Mouse (Mus musculus): ENCODE data around the gene Hist1h3c.

The Hist1h3c gene

DNA sequence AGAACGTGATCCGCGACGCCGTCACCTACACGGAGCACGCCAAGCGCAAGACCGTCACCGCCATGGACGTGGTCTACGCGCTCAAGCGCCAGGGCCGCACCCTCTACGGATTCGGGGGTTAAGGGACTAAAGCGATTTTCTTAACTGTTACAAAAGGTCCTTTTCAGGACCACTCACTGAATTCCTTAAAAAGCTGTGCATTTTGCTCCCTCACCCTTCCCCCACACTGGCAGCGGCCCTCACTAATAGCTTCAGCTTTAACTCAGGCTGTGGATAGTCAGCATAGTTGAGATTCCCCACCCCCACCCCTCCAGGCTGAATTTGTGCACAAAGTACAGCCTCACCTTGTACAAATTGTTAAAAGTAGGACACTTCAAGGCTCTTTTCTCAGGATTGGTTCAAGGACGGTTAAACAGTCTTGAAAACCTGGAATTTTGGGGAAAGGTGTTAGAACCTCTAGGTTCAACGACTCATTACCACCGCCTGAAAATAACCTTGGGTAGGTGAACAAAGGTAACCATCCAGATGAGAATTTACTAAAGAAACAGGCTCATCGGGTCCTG lies 11.9 kb upstream of the Hist1h3c start:
- DNase-seq: peak; percentile 66

DNA sequence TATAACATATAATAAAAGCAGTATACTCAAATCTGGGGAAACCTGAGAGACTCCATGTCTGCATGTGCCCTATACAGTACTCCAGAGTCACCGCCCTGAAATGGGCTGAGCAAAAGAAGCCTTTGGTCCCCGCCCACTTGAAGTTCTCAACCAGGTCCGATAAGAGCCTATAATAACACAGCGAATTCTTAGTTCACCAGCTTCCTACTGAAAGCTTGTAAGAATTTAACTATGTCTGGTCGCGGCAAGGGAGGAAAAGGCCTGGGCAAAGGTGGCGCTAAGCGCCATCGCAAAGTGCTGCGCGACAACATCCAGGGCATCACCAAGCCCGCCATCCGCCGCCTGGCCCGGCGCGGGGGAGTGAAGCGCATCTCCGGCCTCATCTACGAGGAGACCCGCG lies 11.4 kb upstream of the Hist1h3c start, which contains the start of gene Hist1h4b:
Gene Hist1h4b (plus strand): TSS at position 224 of the 400 bp plus-strand sequence.
- DNase-seq: peak; percentile 96

DNA sequence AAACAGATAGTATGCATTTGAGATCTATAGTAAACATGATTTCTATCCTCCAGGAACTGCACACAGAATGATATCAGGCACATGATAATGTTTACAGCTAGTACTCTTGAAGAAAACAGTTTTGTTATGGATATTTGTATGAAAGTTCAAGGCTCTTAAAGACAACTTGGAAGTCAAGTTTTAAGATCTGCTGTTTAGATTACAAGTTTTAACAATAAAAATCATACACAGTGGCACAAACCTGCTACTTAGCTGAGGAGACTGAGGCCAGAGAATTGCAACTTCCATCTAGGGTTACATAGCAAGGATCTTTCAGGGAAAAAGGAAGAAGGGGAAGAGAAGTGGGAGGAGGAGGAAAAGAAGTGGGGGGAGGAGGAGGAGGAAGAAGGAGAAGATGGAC lies 9.6 kb upstream of the Hist1h3c start:
- DNase-seq: no peak

DNA sequence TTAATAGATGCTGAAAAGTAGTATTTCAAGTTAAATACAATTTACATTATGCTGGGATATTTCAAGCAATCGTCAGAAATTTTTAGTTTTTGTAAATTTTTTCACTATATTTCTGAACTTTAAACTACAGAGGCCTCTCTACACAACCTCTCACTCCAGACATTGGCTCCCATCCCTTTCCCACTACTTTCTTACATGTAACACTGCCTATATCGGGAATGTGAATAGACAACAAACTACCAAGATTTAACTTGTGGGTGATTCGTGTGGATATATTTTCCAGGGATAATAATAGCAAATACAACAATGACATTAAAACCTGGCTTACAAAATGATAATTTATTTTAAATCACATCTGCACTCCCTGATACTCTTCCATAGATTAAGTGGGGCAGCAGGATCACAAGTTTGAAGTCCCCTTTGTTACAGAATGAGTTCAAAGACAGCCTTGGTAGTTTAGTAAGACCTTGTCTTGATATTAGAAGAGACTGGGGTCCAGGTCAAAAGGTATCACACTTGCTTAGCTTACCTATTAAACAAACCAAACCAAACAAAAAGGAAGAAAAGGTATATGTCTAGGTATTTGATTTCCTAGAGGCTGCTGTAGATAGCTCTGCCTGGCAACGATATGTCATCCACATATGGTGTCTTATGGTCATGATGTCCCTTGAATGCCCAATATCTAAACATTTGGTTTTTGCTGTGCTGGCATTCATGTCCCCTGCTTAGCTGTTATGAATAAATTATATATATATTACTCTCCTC lies 8.1 kb upstream of the Hist1h3c start:
- no peak for DNase-seq

DNA sequence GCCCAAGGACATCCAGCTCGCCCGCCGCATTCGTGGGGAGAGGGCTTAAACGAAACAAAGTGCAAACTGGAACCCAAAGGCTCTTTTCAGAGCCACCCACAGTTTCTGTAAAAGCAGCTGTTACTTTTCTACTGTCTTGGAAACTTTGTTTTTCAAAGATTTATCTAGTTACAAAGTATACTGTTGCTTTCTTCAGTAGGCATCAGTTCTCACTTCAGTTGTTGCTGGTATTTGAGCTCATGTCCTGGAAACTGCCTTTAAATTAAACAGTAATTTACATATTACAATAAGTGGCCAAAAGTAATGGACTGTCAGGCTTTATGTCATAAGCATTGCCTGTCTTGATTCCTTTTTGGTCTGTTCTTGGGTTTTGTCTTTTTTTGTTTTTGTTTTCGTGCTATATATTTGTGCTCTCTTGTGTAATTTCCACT lies 7.4 kb upstream of the Hist1h3c start:
- peak; percentile 37 for DNase-seq

DNA sequence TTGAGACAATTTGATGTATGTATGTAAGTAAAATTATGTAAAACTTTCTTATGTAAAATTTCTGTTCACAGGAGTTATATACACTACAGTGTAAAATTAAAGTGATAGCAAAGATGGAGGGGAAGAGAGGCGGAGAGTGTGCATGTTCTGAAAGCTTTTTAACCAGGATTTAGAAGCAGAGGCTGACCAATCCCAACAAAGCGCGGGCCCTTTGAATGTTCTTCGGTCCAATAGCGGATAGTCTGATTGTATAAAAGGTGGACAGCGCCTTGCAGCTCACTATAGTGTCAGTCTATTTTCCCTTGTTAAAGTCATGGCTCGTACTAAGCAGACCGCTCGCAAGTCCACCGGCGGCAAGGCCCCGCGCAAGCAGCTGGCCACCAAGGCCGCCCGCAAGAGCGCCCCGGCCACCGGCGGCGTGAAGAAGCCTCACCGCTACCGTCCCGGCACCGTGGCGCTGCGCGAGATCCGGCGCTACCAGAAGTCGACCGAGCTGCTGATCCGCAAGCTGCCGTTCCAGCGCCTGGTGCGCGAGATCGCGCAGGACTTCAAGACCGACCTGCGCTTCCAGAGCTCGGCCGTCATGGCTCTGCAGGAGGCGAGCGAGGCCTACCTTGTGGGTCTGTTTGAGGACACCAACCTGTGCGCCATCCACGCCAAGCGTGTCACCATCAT lies 6.8 kb upstream of the Hist1h3c start, which contains the start of gene Hist1h3b:
Gene Hist1h3b (plus strand): TSS at position 201 of the 675 bp plus-strand sequence.
- DNase-seq: peak; percentile 96

DNA sequence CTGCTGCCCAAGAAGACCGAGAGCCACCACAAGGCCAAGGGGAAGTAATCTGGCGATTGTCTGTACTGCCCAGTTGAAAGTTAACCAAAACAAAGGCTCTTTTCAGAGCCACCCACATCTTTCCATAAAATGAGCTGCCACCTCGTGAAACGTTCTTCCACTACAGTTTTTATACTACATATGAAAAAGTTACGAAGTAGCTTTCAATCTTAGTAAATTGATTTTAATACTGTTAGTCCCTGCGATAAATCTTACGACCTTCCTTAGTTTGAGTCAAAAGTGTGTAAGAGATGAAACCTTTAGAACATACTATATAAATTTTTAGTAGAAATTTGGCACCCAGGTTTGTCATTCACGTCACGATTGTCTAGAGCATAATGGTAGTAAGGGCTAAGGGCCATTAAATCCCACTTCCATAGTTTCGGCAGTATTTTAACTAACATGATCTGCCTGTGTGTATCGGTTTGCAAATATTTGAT lies 6.1 kb upstream of the Hist1h3c start:
- DNase-seq: peak; percentile 58

DNA sequence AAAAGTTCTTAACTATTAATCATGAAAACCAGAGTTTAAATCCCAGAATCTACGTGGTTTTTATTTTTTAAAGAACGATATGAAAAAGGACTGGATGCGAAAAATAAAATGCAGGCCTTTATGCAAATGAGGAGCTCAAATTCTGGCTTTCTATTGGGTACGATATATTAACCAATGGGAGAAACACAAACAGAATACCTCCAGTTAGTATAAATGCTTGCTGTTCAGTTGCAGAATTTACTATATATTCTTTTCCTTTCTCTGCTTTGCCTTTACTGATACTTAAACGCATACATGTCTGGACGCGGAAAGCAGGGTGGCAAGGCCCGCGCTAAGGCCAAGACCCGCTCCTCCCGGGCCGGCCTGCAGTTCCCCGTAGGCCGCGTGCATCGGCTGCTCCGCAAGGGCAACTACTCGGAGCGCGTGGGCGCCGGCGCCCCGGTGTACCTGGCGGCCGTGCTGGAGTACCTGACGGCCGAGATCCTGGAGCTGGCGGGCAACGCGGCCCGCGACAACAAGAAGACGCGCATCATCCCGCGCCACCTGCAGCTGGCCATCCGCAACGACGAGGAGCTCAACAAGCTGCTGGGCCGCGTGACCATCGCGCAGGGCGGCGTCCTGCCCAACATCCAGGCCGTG lies 5.6 kb upstream of the Hist1h3c start, which contains the start of gene Hist1h2ab:
Gene Hist1h2ab (plus strand): TSS at position 288 of the 639 bp plus-strand sequence.
- DNase-seq: peak; percentile 88

DNA sequence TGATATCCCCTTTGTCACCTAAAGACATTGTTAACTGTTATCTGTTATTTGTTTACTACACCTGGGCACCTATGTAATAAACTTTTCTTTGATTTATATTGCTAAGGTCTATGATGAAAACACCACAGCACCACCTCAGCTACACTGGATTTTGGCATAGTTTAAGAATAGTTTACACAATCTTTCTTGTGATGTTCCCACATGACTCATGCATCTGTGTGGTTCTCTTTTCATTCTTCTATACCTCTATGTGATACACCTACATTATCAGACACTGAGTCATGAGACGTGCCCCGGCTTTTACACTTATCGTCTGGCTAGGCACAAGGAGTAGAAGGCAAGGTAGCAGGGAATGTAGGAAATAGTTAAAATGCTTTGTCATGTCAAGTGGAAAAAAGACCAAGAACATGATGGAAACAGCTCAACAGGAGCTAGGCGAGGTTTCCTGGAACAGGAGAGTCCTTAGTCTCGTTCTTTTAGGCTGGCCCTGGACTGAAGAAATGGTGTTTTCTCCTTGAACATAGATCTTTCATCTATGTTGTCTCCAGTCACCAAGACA lies 4.2 kb upstream of the Hist1h3c start:
- no peak for DNase-seq

DNA sequence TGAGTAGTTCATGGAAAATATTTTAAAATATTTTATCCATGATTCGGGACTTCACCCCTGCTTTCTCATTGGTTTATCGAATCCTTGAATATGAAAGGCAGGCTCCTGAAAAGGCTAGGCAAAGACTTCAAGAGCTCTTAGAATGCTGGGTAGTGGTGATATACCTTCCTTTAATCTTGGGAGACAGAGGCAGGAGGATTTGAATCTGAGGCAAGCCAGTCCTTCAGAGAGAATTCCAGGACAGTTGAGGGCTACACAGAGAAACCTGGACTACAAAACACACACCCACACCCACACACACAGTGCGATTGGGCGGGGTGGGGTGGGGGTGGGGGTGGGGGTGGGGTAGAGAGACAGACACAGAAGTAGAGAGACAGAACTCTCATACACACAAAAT lies 2.5 kb upstream of the Hist1h3c start:
- peak; percentile 58 for DNase-seq

DNA sequence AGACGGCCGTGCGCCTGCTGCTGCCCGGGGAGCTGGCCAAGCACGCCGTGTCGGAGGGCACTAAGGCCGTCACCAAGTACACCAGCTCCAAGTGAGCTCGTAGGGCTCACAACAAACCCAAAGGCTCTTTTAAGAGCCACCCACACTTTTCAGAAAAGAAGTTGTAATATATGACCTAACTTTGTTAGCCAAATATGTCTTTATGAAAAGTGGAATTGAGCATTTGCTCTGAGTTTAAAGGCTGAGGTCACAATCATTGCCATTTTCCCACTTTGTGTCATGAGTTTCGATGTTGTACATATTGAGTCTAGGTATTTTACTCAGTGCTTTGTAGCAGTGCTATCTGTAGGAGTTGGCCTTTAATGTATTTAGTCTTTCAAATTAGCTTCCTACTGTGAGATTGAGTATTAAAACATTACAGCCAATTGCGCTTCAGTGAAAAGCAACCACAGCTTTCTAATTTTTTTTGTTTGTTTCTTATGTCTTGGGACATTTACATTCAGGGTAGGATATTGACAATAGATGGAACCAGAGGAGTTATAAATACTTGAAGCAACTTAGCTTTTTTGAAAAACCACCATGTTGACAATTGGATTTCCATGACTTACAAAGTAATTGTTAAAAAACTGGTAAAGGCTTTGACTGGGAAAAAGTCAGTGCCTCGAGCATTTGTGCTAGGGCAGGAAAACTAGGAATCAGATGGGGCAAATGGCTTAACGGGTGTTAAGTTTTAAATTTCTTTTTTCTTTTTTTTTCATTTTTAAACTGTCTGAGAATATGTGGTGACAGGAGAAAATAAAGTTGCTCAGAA lies 1.9 kb upstream of the Hist1h3c start:
- peak; percentile 60 for DNase-seq

DNA sequence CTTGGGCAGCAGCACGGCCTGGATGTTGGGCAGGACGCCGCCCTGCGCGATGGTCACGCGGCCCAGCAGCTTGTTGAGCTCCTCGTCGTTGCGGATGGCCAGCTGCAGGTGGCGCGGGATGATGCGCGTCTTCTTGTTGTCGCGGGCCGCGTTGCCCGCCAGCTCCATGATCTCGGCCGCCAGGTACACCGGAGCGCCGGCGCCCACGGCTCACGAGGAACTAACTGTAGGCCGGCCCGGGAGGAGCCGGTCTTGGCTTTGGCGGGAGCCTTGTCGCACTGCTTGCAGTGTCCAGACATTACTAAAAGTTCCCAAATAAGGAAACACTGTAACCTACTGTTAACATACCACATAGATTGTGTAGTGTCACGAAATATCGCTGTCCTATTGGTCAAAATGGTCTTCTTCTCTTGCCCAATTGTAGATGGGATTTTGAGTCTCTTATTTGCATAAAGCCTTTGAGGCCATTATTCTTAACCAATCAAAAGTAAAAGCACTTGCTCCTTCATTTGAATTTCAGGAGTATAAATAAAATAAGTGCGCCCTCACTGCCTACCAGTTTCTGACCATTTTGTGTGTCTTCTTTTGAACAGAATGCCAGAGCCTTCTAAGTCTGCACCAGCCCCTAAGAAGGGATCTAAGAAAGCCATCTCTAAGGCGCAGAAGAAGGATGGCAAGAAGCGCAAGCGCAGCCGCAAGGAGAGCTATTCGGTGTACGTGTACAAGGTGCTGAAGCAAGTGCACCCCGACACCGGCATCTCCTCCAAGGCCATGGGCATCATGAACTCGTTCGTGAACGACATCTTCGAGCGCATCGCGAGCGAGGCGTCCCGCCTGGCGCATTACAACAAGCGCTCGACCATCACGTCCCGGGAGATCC lies 1.0 kb upstream of the Hist1h3c start, which contains the start of gene Hist1h2bb:
Gene Hist1h2bb (plus strand): TSS at position 534 of the 880 bp plus-strand sequence.
- DNase-seq: peak; percentile 92

DNA sequence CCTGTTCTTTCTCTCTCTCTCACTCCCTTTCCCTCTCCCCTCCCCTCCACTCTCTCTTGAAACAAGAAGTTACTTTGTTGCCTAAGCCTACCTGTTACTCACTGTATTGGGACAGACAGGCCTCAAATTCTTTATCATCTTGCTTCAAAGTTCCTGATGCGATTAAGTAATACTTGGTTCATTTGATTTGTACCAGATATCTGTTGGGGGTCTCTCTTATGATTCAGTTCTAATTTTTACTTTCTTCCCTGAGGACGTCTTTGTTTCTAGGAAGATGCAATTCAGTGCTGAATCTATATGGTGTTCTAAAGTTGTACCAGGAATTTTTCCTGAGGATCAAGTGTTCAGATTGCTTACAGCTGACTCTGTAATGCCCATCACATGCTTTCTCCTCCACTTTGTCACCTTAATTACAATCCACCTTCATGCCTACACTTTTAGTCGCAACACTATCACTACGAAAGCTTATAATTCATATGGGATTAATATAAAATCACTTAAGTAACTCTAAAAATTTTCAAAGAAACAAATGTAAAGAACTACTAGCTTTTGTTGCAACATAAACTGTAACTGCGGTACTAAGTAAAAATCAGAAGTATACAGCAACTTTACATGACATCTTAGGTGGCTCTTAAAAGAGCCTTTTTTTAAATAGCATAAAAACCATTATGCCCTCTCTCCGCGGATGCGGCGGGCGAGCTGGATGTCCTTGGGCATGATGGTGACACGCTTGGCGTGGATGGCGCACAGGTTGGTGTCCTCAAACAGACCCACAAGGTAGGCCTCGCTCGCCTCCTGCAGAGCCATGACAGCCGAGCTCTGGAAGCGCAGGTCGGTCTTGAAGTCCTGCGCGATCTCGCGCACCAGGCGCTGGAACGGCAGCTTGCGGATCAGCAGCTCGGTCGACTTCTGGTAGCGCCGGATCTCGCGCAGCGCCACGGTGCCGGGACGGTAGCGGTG lies 701 bp downstream of the Hist1h3c start:
- peak; percentile 47 for DNase-seq

DNA sequence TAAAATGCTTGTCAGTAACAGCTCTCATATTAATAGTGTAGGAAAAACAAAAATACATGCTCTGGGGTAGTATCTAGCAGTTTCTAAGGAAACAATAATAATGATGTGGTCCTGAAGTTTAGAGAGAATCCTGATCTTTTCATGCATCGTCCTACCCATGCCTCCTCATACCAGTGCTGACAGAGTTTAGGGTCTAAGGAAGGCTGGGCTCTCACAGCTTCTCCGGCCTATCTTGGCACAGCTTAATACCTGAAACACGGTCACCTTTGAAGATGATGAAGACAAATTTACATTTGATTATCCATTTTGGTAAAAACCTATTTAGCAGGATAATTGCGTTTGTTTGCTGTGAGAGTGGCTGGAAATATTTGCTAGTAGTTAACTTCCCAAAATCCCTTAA lies 1.4 kb downstream of the Hist1h3c start:
- peak; percentile 37 for DNase-seq

DNA sequence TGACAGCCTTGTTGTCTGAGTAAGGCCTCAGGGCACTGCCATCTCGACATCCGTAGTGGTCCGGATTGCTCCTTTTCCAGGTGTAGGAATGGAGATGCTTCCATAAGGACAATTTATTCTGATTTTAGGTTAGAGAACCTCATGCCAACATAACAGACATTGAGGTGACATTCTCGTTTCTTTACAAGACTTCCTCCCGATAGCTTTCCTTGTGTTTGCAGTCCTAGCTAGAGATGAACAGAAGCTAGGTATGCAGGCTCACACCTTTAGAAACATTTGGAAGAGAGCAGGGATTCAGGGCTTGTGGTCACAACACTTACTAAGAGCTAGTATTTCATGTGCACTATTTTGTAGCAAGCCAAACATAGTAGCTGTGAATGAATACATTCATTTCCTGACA lies 2.2 kb downstream of the Hist1h3c start:
- DNase-seq: no peak

DNA sequence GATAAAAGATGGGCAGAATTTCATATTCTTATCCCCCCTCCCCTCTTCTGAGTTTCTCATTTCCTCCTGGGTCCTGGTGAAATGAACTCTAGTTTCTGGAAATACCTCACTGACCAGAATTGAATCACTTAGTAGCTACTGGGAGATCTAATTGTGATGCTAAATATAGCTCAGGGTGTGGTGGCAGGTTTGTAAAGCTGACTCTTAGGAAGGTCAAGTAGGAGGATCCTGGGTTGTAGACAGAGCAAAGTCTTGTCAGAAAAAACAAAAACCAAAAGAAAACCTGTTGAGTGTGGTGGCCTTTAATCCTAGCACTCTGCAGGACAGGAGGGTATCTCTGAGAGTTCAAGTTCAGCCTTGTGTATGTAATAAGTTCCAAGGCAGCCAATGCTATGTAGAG lies 3.4 kb downstream of the Hist1h3c start:
- DNase-seq: no peak

DNA sequence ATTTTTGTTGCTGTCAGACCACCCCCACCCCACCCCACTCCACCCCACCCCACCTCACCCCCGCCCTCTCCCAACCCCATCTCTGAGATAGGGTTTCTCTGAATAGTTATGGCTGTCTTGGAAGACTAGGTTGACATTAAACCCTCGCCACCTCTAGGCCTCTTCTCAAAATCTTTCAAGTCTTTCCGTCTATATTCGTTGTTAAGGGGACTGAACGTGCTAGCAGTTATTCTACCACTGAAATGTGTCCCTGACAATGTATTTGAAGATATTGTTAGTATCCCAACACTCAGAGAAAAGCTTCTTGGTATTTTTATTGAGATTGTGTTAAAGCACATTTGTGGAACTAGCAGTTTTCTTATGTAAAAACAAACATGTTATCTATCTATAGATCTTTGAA lies 4.5 kb downstream of the Hist1h3c start:
- no peak for DNase-seq

DNA sequence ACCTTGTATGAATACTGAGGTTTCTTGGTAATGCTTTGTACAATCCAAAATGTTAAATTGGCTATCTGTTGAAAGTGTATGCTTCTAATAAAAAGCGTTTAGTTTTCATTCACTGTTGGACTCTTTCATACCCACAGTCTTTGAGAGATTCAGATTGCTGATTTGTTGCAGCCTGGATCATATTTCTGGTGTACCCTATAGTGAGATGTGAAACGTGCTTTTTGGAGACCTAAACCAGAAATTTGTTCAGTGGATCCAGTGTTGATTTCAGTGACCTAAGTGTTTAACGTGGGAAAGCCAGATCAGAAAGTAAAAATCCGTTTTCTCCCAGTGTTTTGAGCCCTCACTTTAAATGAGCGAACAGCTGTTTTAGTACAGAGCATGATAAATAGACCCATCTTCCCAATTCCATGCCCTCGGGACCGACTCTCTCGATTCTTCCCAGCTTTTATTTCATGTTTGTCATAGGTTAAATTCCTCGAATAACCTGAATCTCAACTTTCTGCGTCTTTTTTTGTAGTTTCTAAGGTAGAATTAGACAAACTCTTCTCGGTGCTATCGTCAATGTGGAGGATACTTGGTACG lies 5.1 kb downstream of the Hist1h3c start:
- DNase-seq: peak; percentile 42

DNA sequence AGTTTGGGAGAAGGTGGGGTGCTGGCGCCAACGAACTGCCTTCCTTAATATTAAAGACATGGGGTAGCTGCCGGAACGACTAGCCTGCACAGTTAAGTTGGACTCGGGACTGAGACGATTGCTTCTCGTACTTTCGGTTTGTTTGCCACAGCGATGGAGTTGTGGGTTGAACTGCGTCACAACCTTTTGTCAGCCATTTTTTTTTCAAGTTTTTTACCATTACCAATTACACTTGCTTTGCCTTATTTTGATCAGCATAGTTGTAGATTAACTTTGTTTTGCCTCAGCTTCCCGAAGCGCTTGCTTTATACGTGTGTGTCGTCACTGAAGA lies 5.5 kb downstream of the Hist1h3c start:
- DNase-seq: no peak
